Mouse (Mus musculus) liver, embryonic 14.5 days (tissue): ENCODE results near the gene Krtap1-5.

Experiments used
- CTCF ChIP-seq: IDR thresholded peaks from 2 replicates; pipeline ENCODE4 v1.5.1; 2016; ENCODE audit warnings: antibody characterized with exemption, low read depth, control low read depth
- EP300 ChIP-seq: IDR thresholded peaks from 2 replicates; pipeline ENCODE4 v1.6.1; 2016; ENCODE audit warnings: antibody characterized with exemption, low read depth

- no peak for TF ChIP-seq EP300
- no peak for TF ChIP-seq CTCF
Observed at GRCm38 (mm10) chr11:99573164-99573563, 7.7 kb downstream of the Krtap1-5 start.
